Mouse (Mus musculus): ENCODE data around the gene Sqor. TPM values are rescaled to one million over a fixed set of nuclear protein-coding genes. Genes with fewer than 3 reads are reported as not detected.

Sqor gene
- polyA plus RNA-seq, 1 experiment from 2014 or later = 3.9 TPM

GRCm38 (mm10) chr2:122786167-122786566, 21.1 kb downstream of the Sqor start:
- WGBS (ENCODE audit: insufficient replicate concordance) = 76% methylated on average over 2 of the region's 2 CpGs

GRCm38 (mm10) chr2:122789311-122789710, 24.3 kb downstream of the Sqor start:
- 65% methylated on average over 7 of the region's 7 CpGs for WGBS (ENCODE audit: insufficient replicate concordance)
- Histone ChIP-seq H3K27me3 (replicated peaks) (no peaks in the 10 kb centered on the region), H3K4me2 (no peak overlapping the region), H3K27ac (no peak overlapping the region), H3K9ac (no peak overlapping the region), H3K36me3 (no peaks in the 10 kb centered on the region), H3K4me3 (no peak overlapping the region), H3K4me1 (no peaks in the 10 kb centered on the region), H3K9me3 (replicated peaks) (no peaks in the 10 kb centered on the region)
- ATAC-seq = no peak

More at GRCm38 (mm10) chr2:122786167-122786566, 21.1 kb downstream of the Sqor start:
- H3K9me3 ChIP-seq (replicated peaks) = no peaks in the 10 kb centered on the region
- H3K27ac ChIP-seq = no peak overlapping the region
- ATAC-seq = no peak
- H3K4me1 ChIP-seq = no peaks in the 10 kb centered on the region
- H3K9ac ChIP-seq = no peak overlapping the region
- no peak overlapping the region for H3K4me3 ChIP-seq
- no peaks in the 10 kb centered on the region for H3K36me3 ChIP-seq
- no peak overlapping the region for H3K4me2 ChIP-seq
- no peaks in the 10 kb centered on the region for H3K27me3 ChIP-seq (replicated peaks)

- Histone ChIP-seq H3K4me2 (no peak overlapping the region), H3K9ac (no peak overlapping the region), H3K27me3 (replicated peaks) (no peaks in the 10 kb centered on the region), H3K27ac (no peak overlapping the region), H3K9me3 (replicated peaks) (no peaks in the 10 kb centered on the region), H3K4me3 (no peak overlapping the region), H3K36me3 (no peaks in the 10 kb centered on the region), H3K4me1 (no peaks in the 10 kb centered on the region)
- ATAC-seq = no peak
- WGBS (ENCODE audit: insufficient replicate concordance) = 56% methylated on average over 6 of the region's 6 CpGs
Observed at GRCm38 (mm10) chr2:122789730-122790129, 24.7 kb downstream of the Sqor start.

- H3K9me3 ChIP-seq (replicated peaks) = no peaks in the 10 kb centered on the region
- no peak overlapping the region for H3K4me3 ChIP-seq
- no peak overlapping the region for H3K4me2 ChIP-seq
- 66% methylated on average over 6 of the region's 6 CpGs for WGBS (ENCODE audit: insufficient replicate concordance)
- no peaks in the 10 kb centered on the region for H3K36me3 ChIP-seq
- no peaks in the 10 kb centered on the region for H3K27me3 ChIP-seq (replicated peaks)
- no peak for ATAC-seq
- H3K4me1 ChIP-seq = no peaks in the 10 kb centered on the region
- no peak overlapping the region for H3K27ac ChIP-seq
- no peak overlapping the region for H3K9ac ChIP-seq
Observed at GRCm38 (mm10) chr2:122804392-122804791, 39.4 kb downstream of the Sqor start.

- no peak overlapping the region for H3K4me2 ChIP-seq
- H3K9ac ChIP-seq = no peak overlapping the region
- 57% methylated on average over 3 of the region's 3 CpGs for WGBS (ENCODE audit: insufficient replicate concordance)
- no peak overlapping the region for H3K27ac ChIP-seq
- H3K27me3 ChIP-seq (replicated peaks) = no peaks in the 10 kb centered on the region
- no peaks in the 10 kb centered on the region for H3K36me3 ChIP-seq
- no peaks in the 10 kb centered on the region for H3K9me3 ChIP-seq (replicated peaks)
- no peak for ATAC-seq
- no peak overlapping the region for H3K4me3 ChIP-seq
- H3K4me1 ChIP-seq = no peaks in the 10 kb centered on the region
Observed at GRCm38 (mm10) chr2:122806040-122806439, 41.0 kb downstream of the Sqor start.

- Histone ChIP-seq H3K9me3 (replicated peaks) (no peaks in the 10 kb centered on the region), H3K4me3 (no peak overlapping the region), H3K36me3 (no peaks in the 10 kb centered on the region), H3K27ac (no peak overlapping the region), H3K4me2 (no peak overlapping the region), H3K4me1 (no peaks in the 10 kb centered on the region), H3K9ac (no peak overlapping the region), H3K27me3 (replicated peaks) (no peaks in the 10 kb centered on the region)
- no peak for ATAC-seq
- WGBS (ENCODE audit: insufficient replicate concordance) = 70% methylated on average over 4 of the region's 4 CpGs
Observed at GRCm38 (mm10) chr2:122809027-122809426, 44.0 kb downstream of the Sqor start.

GRCm38 (mm10) chr2:122816986-122817385, 51.9 kb downstream of the Sqor start:
- Histone ChIP-seq H3K4me1 (no peaks in the 10 kb centered on the region), H3K27ac (no peak overlapping the region), H3K4me3 (no peak overlapping the region), H3K4me2 (no peak overlapping the region), H3K9ac (no peak overlapping the region), H3K36me3 (no peaks in the 10 kb centered on the region), H3K27me3 (replicated peaks) (no peaks in the 10 kb centered on the region), H3K9me3 (replicated peaks) (no peaks in the 10 kb centered on the region)
- WGBS (ENCODE audit: insufficient replicate concordance) = 59% methylated on average over 2 of the region's 2 CpGs
- no peak for ATAC-seq

GRCm38 (mm10) chr2:122821246-122821645, 56.2 kb downstream of the Sqor start:
- H3K27ac ChIP-seq = no peak overlapping the region
- no peaks in the 10 kb centered on the region for H3K36me3 ChIP-seq
- H3K4me1 ChIP-seq = no peaks in the 10 kb centered on the region
- H3K9me3 ChIP-seq (replicated peaks) = no peaks in the 10 kb centered on the region
- no peak for ATAC-seq
- 46% methylated on average over 2 of the region's 2 CpGs for WGBS (ENCODE audit: insufficient replicate concordance)
- H3K27me3 ChIP-seq (replicated peaks) = no peaks in the 10 kb centered on the region
- no peak overlapping the region for H3K4me2 ChIP-seq
- H3K4me3 ChIP-seq = no peak overlapping the region
- H3K9ac ChIP-seq = no peak overlapping the region

- Histone ChIP-seq H3K36me3 (no peaks in the 10 kb centered on the region), H3K4me1 (no peaks in the 10 kb centered on the region), H3K4me3 (no peak overlapping the region), H3K9ac (no peak overlapping the region), H3K9me3 (replicated peaks) (no peaks in the 10 kb centered on the region), H3K27ac (no peak overlapping the region), H3K27me3 (replicated peaks) (no peaks in the 10 kb centered on the region), H3K4me2 (no peak overlapping the region)
- WGBS (ENCODE audit: insufficient replicate concordance) = 39% methylated on average over 19 of the region's 19 CpGs
- ATAC-seq = no peak
Observed at GRCm38 (mm10) chr2:122825406-122826236, 60.6 kb downstream of the Sqor start.

- H3K4me2 ChIP-seq = no peak overlapping the region
- H3K9me3 ChIP-seq (replicated peaks) = no peaks in the 10 kb centered on the region
- H3K36me3 ChIP-seq = no peaks in the 10 kb centered on the region
- no peaks in the 10 kb centered on the region for H3K4me1 ChIP-seq
- no peak overlapping the region for H3K4me3 ChIP-seq
- 69% methylated on average over 3 of the region's 3 CpGs for WGBS (ENCODE audit: insufficient replicate concordance)
- no peak overlapping the region for H3K27ac ChIP-seq
- ATAC-seq = no peak
- H3K9ac ChIP-seq = no peak overlapping the region
- no peaks in the 10 kb centered on the region for H3K27me3 ChIP-seq (replicated peaks)
Observed at GRCm38 (mm10) chr2:122826302-122826701, 61.3 kb downstream of the Sqor start.

- ATAC-seq = no peak
- H3K36me3 ChIP-seq = no peaks in the 10 kb centered on the region
- no peaks in the 10 kb centered on the region for H3K4me1 ChIP-seq
- no peak overlapping the region for H3K4me2 ChIP-seq
- H3K27me3 ChIP-seq (replicated peaks) = no peaks in the 10 kb centered on the region
- no peak overlapping the region for H3K27ac ChIP-seq
- H3K4me3 ChIP-seq = no peak overlapping the region
- no peak overlapping the region for H3K9ac ChIP-seq
- 50% methylated on average over 4 of the region's 4 CpGs for WGBS (ENCODE audit: insufficient replicate concordance)
- no peaks in the 10 kb centered on the region for H3K9me3 ChIP-seq (replicated peaks)
Observed at GRCm38 (mm10) chr2:122854636-122855035, 89.6 kb downstream of the Sqor start.

- H3K27me3 ChIP-seq (replicated peaks) = no peaks in the 10 kb centered on the region
- H3K4me2 ChIP-seq = no peak overlapping the region
- 58% methylated on average over 3 of the region's 3 CpGs for WGBS (ENCODE audit: insufficient replicate concordance)
- no peak for ATAC-seq
- no peak overlapping the region for H3K9ac ChIP-seq
- H3K4me3 ChIP-seq = no peak overlapping the region
- H3K27ac ChIP-seq = no peak overlapping the region
- no peaks in the 10 kb centered on the region for H3K9me3 ChIP-seq (replicated peaks)
- H3K36me3 ChIP-seq = no peaks in the 10 kb centered on the region
- H3K4me1 ChIP-seq = no peaks in the 10 kb centered on the region
Observed at GRCm38 (mm10) chr2:122855354-122855753, 90.3 kb downstream of the Sqor start.
